Mouse (Mus musculus) heart, embryonic 13.5 days (tissue): Measurements from ENCODE around the gene Kcne3. TPM values are rescaled to one million over a fixed set of nuclear protein-coding genes. Genes with fewer than 3 reads are reported as not detected.

Experiments used
- ATAC-seq: fragments of 200-750 bp; cut with Nextera tagmentation; 2 replicates; pipeline ENCODE4 v1.8.0; 2017; ENCODE audit warnings: moderate TSS enrichment; ENCODE audit not compliant: insufficient number of reproducible peaks, low FRiP score, low TSS enrichment; ENCODE audit errors: extremely low read depth
- H3K27ac ChIP-seq: fragments of 300-500 bp; sonication (generic); replicated peaks from 2 replicates; pipeline ENCODE4 v1.5.1; 2015; ENCODE audit warnings: moderate library complexity, mild to moderate bottlenecking, inconsistent platforms
- H3K27me3 ChIP-seq: fragments of 300-500 bp; sonication (generic); replicated peaks from 2 replicates; pipeline ENCODE4 v1.6.1; 2015; ENCODE audit warnings: mild to moderate bottlenecking, inconsistent platforms
- H3K36me3 ChIP-seq: fragments of 300-500 bp; sonication (generic); 2 replicates; pipeline ENCODE4 v1.6.1; 2015; ENCODE audit warnings: mild to moderate bottlenecking, inconsistent platforms
- H3K4me1 ChIP-seq: fragments of 300-500 bp; sonication (generic); 2 replicates; pipeline ENCODE4 v1.6.1; 2015; ENCODE audit warnings: inconsistent platforms
- H3K4me2 ChIP-seq: fragments of 300-500 bp; sonication (generic); 2 replicates; pipeline ENCODE4 v1.6.1; 2015; ENCODE audit warnings: inconsistent platforms, mild to moderate bottlenecking, moderate library complexity
- H3K4me3 ChIP-seq: fragments of 300-500 bp; sonication (generic); 2 replicates; pipeline ENCODE4 v1.5.1; 2015; ENCODE audit warnings: moderate library complexity, mild to moderate bottlenecking, inconsistent platforms
- H3K9ac ChIP-seq: fragments of 300-500 bp; sonication (generic); 2 replicates; pipeline ENCODE4 v1.6.1; 2015; ENCODE audit warnings: inconsistent platforms, mild to moderate bottlenecking, moderate library complexity
- H3K9me3 ChIP-seq: fragments of 300-500 bp; sonication (generic); 2 replicates; pipeline ENCODE4 v1.6.1; 2016; ENCODE audit warnings: inconsistent platforms
- WGBS: fragments of 180-500 bp; shearing (Covaris S2); methylation state at CpG from one replicate; pipeline ENCODE4 v1.1.7; 2015; ENCODE audit warnings: mixed read lengths; 5-methylcytosine and 5-hydroxymethylcytosine counted together
- polyA plus RNA-seq: library from polyadenylated mRNA; unstranded; fragments of >200 nt; fragmentation: Nextera tagmentation; extraction: Ambion mirVana; gene quantifications from 2 replicates; pipeline ENCODE4 v1.2.1, GENCODE M21; 2015

Kcne3 gene
- polyA plus RNA-seq, 1 experiment from 2014 or later, result 11.0 TPM

DNA sequence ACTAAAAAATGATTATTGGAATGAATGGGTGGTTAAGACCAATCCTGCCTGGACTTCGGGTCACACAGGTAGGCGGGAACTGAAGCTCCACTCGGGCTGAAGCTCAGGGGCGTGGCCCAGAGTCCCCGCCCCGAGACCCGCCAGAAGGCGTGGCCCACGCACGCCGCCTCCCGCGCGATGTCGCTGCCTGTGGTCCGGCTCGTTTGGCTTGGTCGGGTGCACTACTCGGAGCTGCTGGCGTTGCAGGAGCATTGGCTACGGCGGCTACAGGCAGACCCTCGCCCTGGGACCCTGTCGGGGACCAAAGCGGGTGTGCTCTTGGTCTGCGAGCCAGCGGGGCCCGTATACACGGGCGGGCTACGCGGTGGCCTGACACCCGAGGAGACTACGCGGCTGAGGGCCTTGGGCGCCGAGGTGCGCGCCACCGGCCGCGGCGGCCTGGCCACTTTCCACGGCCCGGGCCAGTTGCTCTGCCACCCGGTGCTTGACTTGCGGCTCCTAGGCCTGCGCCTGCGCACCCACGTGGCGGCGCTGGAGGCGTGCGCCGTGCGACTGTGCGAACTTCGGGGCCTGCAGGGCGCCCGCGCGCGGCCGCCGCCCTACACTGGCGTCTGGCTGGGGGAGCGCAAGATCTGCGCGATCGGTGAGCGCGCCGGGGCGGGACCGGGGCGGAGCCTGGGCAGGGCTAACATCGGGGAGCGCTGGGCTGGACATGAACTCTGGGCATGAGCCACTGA is 17.0 kb upstream of the Kcne3 start, which contains the start of gene Lipt2:
Gene Lipt2, plus strand, starts transcription at position 173 of the 737 bp plus-strand sequence.
- peak within 1 kb of the TSS; percentile 92 for H3K4me3 ChIP-seq
- ATAC-seq, result peak; percentile 89
- peaks cover 7% of the 10 kb centered on the region for H3K4me1 ChIP-seq
- H3K4me2 ChIP-seq, result peak within 1 kb of the TSS; percentile 96
- peak within 1 kb of the TSS; percentile 95 for H3K9ac ChIP-seq
- H3K27me3 ChIP-seq, result no peaks in the 10 kb centered on the region
- under 1% methylated on average over 71 of the region's 78 CpGs for WGBS
- H3K27ac ChIP-seq, result peak within 1 kb of the TSS; percentile 97
- peaks cover 6% of the 10 kb centered on the region for H3K36me3 ChIP-seq
- H3K9me3 ChIP-seq, result no peaks in the 10 kb centered on the region

DNA sequence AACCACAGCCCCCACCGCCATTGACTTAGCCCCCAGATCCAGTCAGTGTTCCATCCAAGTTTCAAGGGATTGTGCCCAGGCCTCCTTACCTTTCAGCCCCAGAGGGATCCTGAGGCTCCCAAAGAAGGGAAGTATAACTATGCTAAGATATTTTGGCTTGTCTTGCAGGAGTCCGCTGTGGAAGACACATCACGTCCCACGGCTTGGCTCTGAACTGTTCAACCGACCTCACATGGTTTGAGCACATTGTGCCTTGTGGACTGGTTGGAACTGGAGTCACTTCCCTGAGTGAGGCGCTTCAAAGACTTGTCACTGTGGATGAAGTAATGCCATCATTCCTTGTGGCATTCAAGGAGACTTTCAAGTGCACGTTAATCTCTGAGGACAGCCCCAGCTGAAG is 16.3 kb upstream of the Kcne3 start:
- Histone ChIP-seq H3K4me1 (peaks cover 7% of the 10 kb centered on the region), H3K9ac (peak overlapping the region; percentile 95), H3K27ac (peak overlapping the region; percentile 97), H3K4me2 (peak overlapping the region; percentile 96), H3K4me3 (peak overlapping the region; percentile 92), H3K36me3 (peaks cover 6% of the 10 kb centered on the region), H3K9me3 (no peaks in the 10 kb centered on the region), H3K27me3 (no peaks in the 10 kb centered on the region)
- no peak for ATAC-seq
- 65% methylated on average over 7 of the region's 7 CpGs for WGBS

GRCm38 (mm10) chr7:100163506-100163905 is 12.8 kb upstream of the Kcne3 start:
- no peak for ATAC-seq
- no peak overlapping the region for H3K9ac ChIP-seq
- peaks cover 6% of the 10 kb centered on the region for H3K36me3 ChIP-seq
- no peaks in the 10 kb centered on the region for H3K27me3 ChIP-seq
- peaks cover 7% of the 10 kb centered on the region for H3K4me1 ChIP-seq
- H3K9me3 ChIP-seq, result no peaks in the 10 kb centered on the region
- no peak overlapping the region for H3K4me3 ChIP-seq
- no peak overlapping the region for H3K4me2 ChIP-seq
- no peak overlapping the region for H3K27ac ChIP-seq
- 71% methylated on average over 4 of the region's 4 CpGs for WGBS

DNA sequence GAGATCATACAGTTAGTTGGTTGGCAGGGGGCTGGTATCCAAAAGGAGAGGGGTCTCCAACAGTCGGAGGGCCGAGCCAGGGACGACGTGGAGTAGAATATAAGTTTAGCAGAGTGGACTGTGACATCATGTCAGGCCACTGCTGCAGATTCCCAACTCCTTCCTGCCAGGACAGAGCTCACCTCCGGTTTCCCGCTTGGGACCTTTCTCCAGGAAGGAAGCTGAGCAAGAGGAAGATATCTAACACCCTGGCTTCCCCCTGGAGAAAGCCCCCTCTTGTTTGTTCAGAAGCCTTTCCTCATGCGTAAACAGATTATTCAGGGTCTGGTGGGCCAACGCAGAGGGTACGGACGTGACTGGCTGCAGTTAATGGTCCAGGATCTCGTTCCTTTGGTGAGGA is 7.6 kb upstream of the Kcne3 start:
- Histone ChIP-seq H3K4me2 (no peak overlapping the region), H3K4me3 (no peak overlapping the region), H3K27me3 (no peaks in the 10 kb centered on the region), H3K9me3 (no peaks in the 10 kb centered on the region), H3K36me3 (no peaks in the 10 kb centered on the region), H3K4me1 (no peaks in the 10 kb centered on the region), H3K9ac (no peak overlapping the region), H3K27ac (0 out of 2 replicates have a peak overlapping the region, but pooled peaks have one; percentile 3)
- WGBS, result 56% methylated on average over 11 of the region's 11 CpGs
- ATAC-seq, result no peak

DNA sequence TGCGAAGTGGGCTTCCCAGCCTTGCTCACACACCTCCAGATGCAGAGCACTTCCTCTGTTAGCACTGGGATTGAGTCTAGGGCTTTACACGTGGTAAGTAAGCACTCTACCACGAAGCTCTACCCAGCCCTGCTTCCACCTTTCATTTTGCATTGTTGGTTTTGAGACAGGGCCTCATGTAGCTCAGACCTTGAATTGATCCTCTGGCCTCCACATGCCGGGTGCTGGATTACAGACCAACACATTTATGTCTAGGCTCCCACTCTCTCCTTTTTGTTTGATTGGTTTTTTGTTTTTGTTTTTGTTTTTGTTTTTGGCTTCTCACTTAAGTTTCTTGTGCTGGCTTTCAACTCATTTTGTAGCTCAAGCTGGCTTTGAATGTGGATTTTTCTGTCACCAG is 5.5 kb upstream of the Kcne3 start:
- H3K27ac ChIP-seq, result no peak overlapping the region
- H3K9ac ChIP-seq, result no peak overlapping the region
- no peaks in the 10 kb centered on the region for H3K36me3 ChIP-seq
- H3K4me3 ChIP-seq, result no peak overlapping the region
- no peaks in the 10 kb centered on the region; the same call in 1 of the 2 replicates for H3K27me3 ChIP-seq
- H3K4me1 ChIP-seq, result no peaks in the 10 kb centered on the region
- H3K4me2 ChIP-seq, result no peak overlapping the region
- no peak for ATAC-seq
- 63% methylated on average over 4 of the region's 4 CpGs for WGBS
- H3K9me3 ChIP-seq, result no peaks in the 10 kb centered on the region

DNA sequence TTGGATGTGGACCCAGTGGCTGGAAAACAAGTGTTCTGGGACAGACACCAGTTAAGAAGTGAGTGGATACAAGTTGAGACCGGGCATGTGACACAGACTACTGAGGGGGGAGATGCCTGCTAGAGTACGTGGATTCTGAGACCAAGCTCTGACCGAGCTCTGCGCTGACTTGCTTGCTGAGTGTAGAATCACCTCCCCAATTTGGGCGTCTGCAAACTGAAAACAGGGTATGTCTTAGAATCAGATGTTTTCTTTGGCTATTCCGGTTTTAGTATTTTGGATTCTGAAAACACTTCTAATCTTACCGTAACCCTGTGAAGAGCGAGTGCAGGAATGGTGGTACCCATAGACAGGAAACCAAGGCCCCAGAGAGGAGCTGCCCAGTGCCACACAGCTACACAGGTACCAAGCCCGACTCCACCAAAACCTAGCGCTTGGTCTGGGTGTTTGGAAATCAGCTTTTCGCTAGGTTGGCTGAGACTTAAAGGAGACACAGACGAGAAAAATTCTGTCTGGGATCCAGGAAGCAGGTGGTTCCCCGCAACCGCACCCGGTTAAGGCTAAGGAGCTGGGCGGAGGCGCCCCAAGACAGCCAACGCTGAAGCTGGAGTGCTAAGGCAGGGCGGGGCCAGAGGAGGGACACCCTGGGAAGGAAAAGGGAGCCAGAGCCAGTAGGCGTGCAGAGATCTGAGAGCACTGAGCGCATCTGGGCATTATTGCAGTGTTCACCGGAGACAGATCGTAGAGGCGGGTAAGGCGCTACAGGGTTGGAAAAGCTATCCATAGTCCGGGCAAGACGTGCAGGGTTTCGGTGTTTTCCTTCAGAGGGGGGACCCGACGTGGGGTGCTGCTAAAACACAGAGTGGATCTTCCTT is 2.0 kb downstream of the Kcne3 start:
- peaks cover 55% of the 10 kb centered on the region for H3K27me3 ChIP-seq
- H3K4me1 ChIP-seq, result peaks cover 14% of the 10 kb centered on the region
- WGBS, result 7% methylated on average over 30 of the region's 30 CpGs
- no peak for ATAC-seq
- no peaks in the 10 kb centered on the region for H3K36me3 ChIP-seq
- H3K4me3 ChIP-seq, result peak overlapping the region; percentile 56
- H3K9ac ChIP-seq, result peak overlapping the region; percentile 75
- no peaks in the 10 kb centered on the region for H3K9me3 ChIP-seq
- no peak overlapping the region for H3K27ac ChIP-seq
- H3K4me2 ChIP-seq, result peak overlapping the region; percentile 92

- Histone ChIP-seq H3K4me2 (peak overlapping the region; percentile 92), H3K4me1 (peaks cover 14% of the 10 kb centered on the region), H3K9ac (peak overlapping the region; percentile 75), H3K36me3 (no peaks in the 10 kb centered on the region), H3K27me3 (peaks cover 55% of the 10 kb centered on the region), H3K4me3 (peak overlapping the region; percentile 56), H3K27ac (no peak overlapping the region), H3K9me3 (no peaks in the 10 kb centered on the region)
- no peak for ATAC-seq
- WGBS, result 2% methylated on average over 15 of the region's 15 CpGs
Measured at GRCm38 (mm10) chr7:100178891-100179233, 2.6 kb downstream of the Kcne3 start.

GRCm38 (mm10) chr7:100179394-100179793 is 3.1 kb downstream of the Kcne3 start:
- H3K27ac ChIP-seq, result no peak overlapping the region

DNA sequence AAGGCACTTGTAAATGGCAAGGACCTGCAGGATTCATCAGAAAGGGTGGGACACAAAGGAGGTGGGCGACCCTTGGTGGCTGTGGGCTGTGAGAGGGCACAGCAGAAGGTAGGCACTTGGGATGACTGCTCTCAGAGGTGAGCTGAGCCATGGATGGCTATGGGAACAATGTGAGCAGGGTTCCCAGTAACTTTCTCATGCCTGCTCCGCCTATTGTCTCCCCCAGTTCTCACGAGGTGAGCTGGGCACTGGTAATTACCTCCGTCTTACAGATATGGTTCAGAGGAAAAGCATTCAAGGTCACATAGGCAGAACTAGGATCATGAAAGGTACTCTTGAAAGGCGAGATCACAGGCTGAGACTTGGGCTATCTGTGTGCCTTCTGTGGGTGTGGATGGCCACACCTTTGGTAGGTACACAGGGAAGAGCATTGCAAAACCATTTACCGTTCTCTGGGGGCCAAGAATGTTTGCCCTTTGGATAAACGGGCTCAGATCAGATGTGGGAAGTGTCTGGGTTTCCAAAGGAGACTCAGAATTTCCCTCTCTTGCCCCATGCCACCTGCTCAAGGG is 3.6 kb downstream of the Kcne3 start:
- H3K36me3 ChIP-seq, result no peaks in the 10 kb centered on the region
- peak overlapping the region; percentile 92 for H3K4me2 ChIP-seq
- no peak for ATAC-seq
- H3K9ac ChIP-seq, result no peak overlapping the region
- peaks cover 14% of the 10 kb centered on the region for H3K4me1 ChIP-seq
- H3K9me3 ChIP-seq, result no peaks in the 10 kb centered on the region
- H3K27me3 ChIP-seq, result peaks cover 55% of the 10 kb centered on the region
- 56% methylated on average over 7 of the region's 7 CpGs for WGBS
- peak overlapping the region; percentile 56 for H3K4me3 ChIP-seq
- no peak overlapping the region for H3K27ac ChIP-seq

More at GRCm38 (mm10) chr7:100179394-100179793, 3.1 kb downstream of the Kcne3 start:
- Histone ChIP-seq H3K4me1 (peaks cover 14% of the 10 kb centered on the region), H3K9ac (peak overlapping the region; percentile 75; the same call in 1 of the 2 replicates), H3K4me3 (peak overlapping the region; percentile 56), H3K4me2 (peak overlapping the region; percentile 92), H3K9me3 (no peaks in the 10 kb centered on the region), H3K27me3 (peaks cover 55% of the 10 kb centered on the region), H3K36me3 (no peaks in the 10 kb centered on the region)
- 51% methylated on average over 7 of the region's 7 CpGs for WGBS
- no peak for ATAC-seq

DNA sequence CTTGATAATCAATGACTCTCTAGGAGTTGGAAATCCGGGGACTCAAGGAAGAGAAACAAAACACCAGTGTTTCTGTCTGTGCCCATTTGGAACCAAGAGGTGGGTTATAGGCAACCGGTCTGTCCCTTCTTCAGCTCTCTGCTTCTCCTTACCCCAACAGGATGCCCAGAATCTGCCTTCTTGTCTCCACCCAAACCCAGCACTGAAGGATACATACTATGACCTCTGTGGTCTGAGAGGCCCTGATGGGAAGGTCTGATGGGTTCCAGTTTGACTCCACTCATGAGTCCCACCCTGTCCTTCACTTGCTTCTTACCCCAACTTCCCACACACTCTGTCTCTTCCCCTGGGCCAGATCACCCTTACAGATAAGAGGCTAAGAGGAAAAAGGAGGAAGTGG is 4.9 kb downstream of the Kcne3 start:
- no peaks in the 10 kb centered on the region for H3K9me3 ChIP-seq
- peaks cover 14% of the 10 kb centered on the region for H3K4me1 ChIP-seq
- H3K36me3 ChIP-seq, result no peaks in the 10 kb centered on the region
- H3K4me3 ChIP-seq, result no peak overlapping the region
- 80% methylated on average over 2 of the region's 2 CpGs for WGBS
- peaks cover 52% of the 10 kb centered on the region for H3K27me3 ChIP-seq
- H3K9ac ChIP-seq, result no peak overlapping the region
- H3K4me2 ChIP-seq, result no peak overlapping the region
- ATAC-seq, result no peak
- H3K27ac ChIP-seq, result no peak overlapping the region

- ATAC-seq, result no peak
- H3K4me2 ChIP-seq, result no peak overlapping the region
- WGBS, result 73% methylated on average over 3 of the region's 3 CpGs
- H3K4me3 ChIP-seq, result no peak overlapping the region
- no peaks in the 10 kb centered on the region for H3K36me3 ChIP-seq
- no peak overlapping the region for H3K9ac ChIP-seq
- peaks cover 50% of the 10 kb centered on the region for H3K27me3 ChIP-seq
- H3K4me1 ChIP-seq, result peaks cover 14% of the 10 kb centered on the region
- no peak overlapping the region for H3K27ac ChIP-seq
- H3K9me3 ChIP-seq, result no peaks in the 10 kb centered on the region
Measured at GRCm38 (mm10) chr7:100181614-100182013, 5.3 kb downstream of the Kcne3 start.
